Mouse (Mus musculus) heart, postnatal 25 days (tissue): ENCODE data around the gene Pctp. TPM values are rescaled to one million over a fixed set of nuclear protein-coding genes. Genes with fewer than 3 reads are reported as not detected.

Experiments used
- DNase-seq: peaks from one replicate; pipeline ENCODE4 v3.0.0; 2022; ENCODE audit warnings: low spot score
- intact Hi-C: fragments of 180-260 bp; cut with DNase I; formaldehyde crosslinking; loops from one replicate; pipeline ENCODE4 v1.15.1; 2025
- total RNA-seq, 2 experiments: library from RNA; stranded (reverse); gene quantifications; 2 replicates each; pipeline ENCODE4 v1.2.3; 2021

Gene Pctp
- total RNA-seq, 2 experiments from 2014 or later = 4.0 TPM

GRCm38 (mm10) chr11:89984436-89984835 lies 18.3 kb downstream of the Pctp start:
- intact Hi-C loops = no loop called here
- DNase-seq = no peak

DNA sequence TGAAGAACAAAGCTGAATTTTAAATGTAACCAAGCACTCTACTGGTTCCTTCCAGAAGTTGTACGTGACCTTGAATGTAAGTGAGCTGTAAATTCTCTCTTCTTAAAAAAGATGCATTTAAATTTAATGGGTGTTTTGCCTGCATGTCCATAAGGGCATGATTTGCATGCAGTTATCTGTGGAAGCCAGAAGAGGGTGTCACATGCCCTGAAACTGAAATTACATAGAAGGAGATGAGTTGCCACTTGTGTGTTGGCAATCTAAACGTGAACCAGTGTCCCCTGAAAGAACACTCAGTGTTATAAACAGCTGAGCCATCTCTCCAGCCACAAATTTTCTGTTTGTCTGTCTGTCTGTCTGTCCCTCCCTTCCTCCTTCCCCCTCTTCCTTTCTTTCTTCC lies 19.8 kb downstream of the Pctp start:
- intact Hi-C loops = no loop called here
- no peak for DNase-seq

DNA sequence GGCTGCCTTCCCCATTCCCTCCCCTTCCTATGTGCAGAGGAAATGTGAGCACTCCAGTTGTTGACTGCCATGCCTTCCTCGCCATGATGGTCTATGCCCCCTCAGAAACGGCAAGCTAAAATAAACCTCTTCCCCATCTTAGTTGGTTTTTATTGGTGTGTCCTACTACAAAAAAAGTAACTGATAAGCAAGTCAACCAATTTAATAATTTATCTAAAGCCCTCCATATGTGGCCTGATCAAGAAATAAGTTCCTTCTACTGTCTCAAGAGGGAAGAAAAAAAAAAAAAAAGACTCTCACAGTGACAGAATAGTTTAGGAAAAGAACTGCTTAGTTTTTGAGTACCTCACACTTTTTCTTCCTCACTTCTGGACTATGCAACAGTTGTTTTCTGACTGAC lies 22.6 kb downstream of the Pctp start:
- intact Hi-C loops = no loop called here
- DNase-seq = no peak

GRCm38 (mm10) chr11:89978914-89979818 lies 23.5 kb downstream of the Pctp start:
- DNase-seq = no peak
- intact Hi-C loops = no loop called here

DNA sequence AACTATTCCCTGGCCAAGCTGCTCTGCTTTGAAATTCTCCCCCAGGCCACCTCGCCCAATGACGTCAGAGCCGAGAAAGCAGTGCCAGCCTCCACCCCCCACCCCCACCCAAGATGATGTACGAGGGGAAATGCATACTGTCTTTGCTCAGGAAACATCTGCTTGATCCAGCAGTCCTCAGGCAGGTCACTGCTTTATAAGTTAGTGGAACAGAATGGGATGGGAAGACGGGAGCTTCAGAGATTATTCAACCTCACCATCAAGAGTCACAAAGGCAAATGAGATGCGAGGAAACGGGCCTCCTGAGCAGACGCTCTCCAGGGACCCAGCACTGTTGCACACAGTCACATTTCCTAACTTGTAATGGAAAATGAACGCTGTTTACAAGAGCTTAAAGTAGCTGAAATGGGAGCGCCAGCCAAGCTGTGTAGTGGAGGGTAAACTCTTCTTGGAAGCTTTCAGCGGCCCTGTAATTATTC lies 24.3 kb downstream of the Pctp start:
- intact Hi-C loops = no loop called here
- no peak for DNase-seq

DNA sequence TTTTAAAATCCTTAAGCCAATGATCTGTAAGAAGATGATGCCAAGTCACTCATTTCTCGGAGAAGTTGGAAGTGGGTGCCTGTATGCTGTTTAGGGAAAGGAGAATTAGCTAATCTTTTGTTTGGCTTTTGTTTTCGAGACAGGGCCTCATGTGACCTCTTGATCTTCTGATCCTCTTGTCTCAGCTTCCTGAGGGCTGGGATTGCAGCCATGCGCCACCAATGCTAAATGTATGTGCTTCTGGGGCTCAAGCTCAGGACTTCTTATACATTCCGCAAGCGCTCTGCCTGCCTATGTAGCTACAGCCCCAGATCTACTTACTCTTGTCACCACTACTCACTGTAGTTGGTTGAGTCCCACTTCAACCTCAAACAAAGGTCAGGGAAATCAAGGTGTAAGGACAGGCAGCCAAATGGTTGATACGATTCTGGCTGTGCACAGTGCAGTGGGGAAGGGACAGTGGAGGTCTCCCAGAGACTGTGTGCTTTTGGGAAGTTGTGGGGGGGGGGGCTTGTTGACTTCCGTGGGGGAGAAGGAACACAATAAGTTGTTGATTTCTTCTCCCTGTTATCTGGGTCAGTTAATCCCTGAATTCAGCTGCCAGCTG lies 24.8 kb downstream of the Pctp start:
- intact Hi-C loops = no loop called here

GRCm38 (mm10) chr11:89976361-89976760 lies 26.3 kb downstream of the Pctp start:
- intact Hi-C loops = no loop called here
- DNase-seq = no peak

More for the DNA sequence above, 24.8 kb downstream of the Pctp start:
- DNase-seq = no peak

GRCm38 (mm10) chr11:89971296-89971695 lies 31.4 kb downstream of the Pctp start:
- DNase-seq = no peak
- intact Hi-C loops = no loop called here

DNA sequence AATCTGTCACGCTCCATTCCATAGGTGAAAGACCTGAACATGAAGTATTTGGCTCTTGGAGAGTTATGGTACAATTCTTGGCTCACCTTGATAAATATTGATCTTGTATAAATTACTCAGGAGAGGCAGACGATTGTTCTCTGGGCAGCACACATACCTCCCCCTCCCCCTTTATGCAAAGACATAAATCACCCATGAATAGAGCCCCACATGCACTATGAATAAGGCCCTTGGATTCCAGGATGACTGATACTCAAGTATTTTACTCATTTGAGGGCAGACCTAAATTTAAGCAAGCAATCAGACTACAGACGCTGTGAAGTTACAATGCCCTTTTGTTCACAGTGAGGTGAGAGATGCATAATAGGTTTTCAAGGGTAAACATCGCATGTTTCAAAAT lies 32.0 kb downstream of the Pctp start:
- no peak for DNase-seq
- intact Hi-C loops = no loop called here

- DNase-seq = no peak
- intact Hi-C loops = no loop called here
These were observed 33.6 kb downstream of the Pctp start for GRCm38 (mm10) chr11:89969131-89969530.

DNA sequence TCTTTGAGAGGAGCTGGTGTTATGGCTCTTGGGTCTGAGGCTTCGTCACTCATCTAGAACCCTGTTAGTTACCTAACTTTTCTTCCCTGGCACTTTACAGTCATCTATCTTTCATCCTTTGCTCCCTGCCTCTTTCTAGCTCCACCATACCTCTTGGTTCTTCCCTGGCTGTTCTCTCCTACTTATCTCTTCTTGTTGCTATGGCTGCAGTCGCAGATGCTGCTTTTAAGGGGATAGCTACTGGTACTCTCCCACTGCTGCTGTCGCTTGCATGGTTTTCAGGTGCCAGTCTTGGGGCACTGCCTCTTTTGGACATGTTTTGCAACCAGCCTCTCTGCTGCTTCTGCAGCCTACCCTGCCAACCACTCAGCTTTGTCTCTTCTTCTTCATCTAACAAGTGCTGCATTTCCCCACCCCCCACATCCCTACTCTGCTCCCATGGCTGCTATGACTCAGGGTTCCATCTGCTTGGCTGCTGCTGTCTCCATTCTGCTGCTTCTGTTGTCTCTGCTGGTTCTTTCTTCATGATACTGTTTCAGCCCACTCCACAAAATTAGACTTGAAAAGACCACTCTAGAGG lies 51.9 kb downstream of the Pctp start:
- intact Hi-C loops = no loop called here
- DNase-seq = no peak

DNA sequence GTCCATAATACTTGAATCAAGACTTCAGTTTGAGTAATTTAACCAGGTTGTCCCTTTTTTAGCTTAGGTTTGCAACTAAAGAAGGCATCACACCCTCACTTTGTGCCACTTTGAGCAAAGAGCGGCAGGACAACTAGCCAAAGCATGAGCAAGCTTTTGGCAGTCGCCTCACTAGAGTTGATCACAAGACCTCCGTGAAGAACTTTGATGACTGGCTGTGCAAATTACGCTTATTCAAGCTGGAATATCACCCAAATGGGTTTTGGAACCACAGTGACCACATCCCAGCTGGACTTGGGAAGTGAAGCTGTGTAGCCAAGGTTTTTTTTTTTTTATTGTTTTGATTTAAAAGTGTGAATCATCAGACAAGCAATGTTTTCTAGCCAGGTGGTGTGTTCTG lies 54.9 kb downstream of the Pctp start:
- DNase-seq = no peak
- intact Hi-C loops = no loop called here

- DNase-seq = no peak
- intact Hi-C loops = no loop called here
These were observed 57.5 kb downstream of the Pctp start for GRCm38 (mm10) chr11:89945159-89945558.

GRCm38 (mm10) chr11:89937241-89937640 lies 65.5 kb downstream of the Pctp start:
- intact Hi-C loops = no loop called here
- DNase-seq = no peak

Other genes with a start within 250 kb of the Pctp start
- gene Ankfn1, start 225.2 kb downstream of the Pctp start, total RNA-seq = not detected
- gene Tmem100, start 27.5 kb upstream of the Pctp start, total RNA-seq = 10 to 100 TPM; 16.9 to 23.8 TPM
- gene Gm45716, start 184.8 kb upstream of the Pctp start, total RNA-seq = 10 to 100 TPM; 13.2 to 14.5 TPM
- 10 to 100 TPM; 32.3 to 34.8 TPM for gene Mmd, start 246.6 kb upstream of the Pctp start, total RNA-seq